Mouse (Mus musculus) retina, embryonic 14.5 days (tissue): Measurements from ENCODE around the gene Sf1.

Source experiments
- DNase-seq: peaks from one replicate; pipeline ENCODE4 v3.0.0-alpha.2; 2015; ENCODE audit warnings: low spot score

The Sf1 gene

GRCm38 (mm10) chr19:6398447-6399284 lies 35.2 kb downstream of the Sf1 start:
- peak; percentile 80 for DNase-seq

DNA sequence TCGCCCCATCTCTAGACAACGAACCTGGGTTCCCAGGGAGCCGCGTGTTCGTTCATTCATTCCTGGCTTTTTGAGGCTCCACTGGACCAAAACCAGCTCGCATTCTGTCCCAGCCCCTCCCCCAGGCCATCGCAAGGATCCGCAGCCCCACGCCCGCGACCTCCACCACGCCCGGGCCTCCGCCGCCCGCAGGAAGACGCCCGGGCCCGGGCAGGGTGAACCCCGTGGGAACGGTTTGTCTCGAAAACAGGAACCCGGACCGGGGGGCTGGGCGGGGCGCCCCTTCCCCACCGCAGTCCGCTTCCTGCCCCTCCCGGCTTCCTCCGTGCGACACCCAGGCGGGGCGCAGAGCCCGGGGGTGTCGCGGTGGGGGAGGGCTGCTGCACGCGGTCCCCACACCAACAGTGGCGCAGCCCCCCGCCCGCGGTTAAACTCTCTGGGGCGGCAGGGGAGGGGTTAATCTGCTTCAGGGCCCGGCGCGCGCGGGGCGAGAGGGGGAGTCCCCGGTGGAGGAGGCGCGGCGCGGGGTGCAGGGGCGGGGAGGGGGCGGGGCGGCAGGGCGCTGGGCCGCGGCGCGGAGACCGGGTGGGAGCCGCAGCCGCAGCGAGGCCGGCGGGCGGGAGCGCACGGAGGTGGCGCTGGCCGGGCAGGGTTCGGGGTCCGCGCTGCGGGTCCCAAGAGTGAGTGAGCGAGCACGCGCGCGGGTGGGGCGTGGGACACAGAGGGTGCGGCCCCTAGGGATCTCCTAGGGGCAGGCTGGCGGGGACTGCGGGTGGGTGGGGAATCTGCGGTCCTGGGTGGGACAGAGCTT lies 36.0 kb downstream of the Sf1 start, which contains the start of gene Rasgrp2:
Rasgrp2 (plus strand) TSS at position 56 of the 811 bp plus-strand sequence.
- peak; percentile 60 for DNase-seq

GRCm38 (mm10) chr19:6400096-6401086 lies 36.9 kb downstream of the Sf1 start:
- DNase-seq = peak; percentile 32

DNA sequence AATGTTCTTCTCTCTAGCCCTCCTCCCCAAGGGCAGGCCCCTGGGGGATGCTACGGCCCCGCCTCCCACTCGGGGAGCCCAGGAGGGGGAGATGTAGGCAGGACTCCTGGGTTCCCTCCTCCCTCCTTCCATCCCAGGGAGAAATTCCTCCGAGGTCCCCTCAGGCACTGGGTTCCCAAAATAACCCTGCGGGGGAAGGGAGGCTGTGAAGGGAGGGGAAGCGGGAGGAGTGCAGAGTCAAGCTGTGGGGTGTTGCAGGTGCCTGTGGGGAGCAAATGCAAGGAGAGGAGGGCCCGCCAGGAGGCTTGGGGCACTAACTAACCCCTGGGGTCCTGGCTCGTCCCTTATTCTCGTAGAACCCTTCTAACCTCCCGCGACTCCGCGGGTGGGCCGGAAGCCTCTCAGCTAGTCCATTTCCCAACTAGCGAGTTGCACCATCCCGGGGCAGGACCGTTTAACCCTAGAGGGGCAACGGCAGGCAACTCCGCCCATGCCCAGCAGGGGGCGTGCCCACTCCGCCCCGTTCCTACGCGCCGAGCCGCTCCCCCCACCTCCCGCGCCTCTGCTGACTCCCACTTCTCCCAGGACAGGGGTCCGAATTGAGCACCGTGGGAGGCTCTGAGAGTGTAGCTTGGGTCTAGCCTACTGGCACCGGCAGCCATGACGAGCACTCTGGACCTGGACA lies 37.8 kb downstream of the Sf1 start:
- DNase-seq = peak; percentile 88

DNA sequence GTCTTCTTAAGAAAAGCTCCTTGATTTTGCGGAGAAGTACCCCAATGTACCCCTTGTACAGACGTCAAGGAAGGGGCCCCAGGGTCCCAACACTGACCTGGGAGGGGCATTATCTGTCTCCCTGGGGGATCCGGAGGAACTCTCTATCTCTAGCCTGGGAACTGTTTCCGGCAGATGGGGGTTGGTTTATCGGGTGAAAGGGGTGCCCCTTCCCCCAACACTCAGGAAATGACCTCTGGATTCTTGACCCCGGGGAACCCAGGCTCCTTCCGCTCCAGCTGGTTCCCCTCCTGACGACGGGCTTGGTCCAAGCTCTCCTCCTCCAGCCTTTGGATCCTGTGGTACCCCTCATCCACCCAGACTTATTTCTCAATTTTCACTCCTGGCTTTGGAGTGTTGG lies 38.5 kb downstream of the Sf1 start:
- DNase-seq = no peak

- no peak for DNase-seq
Measured at GRCm38 (mm10) chr19:6403869-6404268, 40.4 kb downstream of the Sf1 start.

DNA sequence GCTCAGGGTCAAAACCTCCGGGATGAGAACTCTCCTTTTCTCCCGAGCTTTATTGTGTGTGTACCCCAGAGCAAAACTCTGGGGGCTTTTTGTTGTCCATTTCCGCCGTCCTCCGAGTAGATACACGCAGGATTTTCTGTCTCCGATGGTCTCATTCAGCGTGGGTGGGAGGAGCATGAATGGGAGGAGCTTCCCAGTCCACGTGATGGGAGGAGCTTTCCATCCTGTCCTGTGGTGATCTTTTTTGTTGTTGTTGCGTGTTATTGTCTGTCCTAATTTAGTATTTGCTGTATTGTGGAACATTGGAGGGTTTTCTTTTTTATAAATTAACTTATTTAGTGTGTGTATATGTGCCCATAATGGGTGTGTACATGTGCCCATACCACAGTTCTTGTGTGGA lies 41.9 kb downstream of the Sf1 start:
- DNase-seq = no peak

DNA sequence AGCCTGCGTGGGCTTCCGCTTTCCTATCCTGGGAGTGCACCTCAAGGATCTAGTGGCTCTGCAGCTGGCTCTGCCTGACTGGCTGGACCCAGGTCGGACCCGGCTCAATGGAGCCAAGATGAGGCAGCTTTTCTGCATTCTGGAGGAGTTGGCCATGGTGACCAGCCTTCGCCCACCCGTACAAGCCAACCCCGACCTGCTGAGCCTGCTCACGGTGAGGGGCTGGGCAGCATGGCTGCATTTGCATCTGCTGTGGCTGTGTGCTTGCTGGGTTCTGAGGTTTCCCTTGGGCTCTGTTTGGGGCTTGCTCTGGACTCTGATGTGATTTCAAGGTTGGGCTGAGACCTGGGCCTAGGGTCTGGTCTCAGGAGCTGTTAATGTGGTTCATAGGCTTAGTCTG lies 43.6 kb downstream of the Sf1 start:
- no peak for DNase-seq

GRCm38 (mm10) chr19:6407816-6408510 lies 44.5 kb downstream of the Sf1 start:
- DNase-seq = no peak

DNA sequence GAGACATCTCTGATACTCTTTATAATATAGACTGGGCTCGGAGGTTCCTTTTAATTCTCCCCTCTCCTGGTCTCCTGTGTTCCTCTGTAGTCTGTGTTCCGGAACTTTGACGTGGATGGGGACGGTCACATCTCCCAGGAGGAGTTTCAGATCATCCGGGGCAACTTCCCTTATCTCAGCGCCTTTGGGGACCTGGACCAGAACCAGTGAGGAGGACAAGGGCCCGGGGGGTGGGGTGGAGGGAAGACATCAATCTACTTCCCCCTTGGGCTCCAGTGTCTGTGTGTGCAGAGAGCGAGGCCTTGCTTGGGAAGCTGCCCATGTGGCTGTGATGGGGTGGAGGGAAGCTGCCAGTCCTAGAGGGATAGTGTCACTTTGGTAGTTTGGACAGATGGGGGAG lies 45.3 kb downstream of the Sf1 start:
- no peak for DNase-seq

DNA sequence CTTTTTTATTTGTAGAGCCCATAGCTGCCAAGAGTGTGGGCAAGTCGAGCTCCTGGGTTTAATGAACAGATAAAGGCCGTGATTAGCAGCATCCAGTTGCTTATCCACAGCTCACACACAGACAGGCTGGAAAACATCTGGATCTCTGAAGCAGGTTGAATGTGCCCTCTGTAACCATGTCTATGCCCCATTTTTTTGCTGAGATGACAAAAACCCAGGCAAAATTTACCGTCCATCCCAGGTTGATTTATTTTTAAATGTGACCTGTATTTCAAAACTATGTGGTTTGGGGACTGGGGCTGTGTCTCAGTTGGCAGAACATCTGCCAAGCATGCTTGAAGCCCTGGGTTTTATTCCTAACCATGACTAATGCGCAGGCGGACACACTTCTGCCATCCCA lies 45.7 kb downstream of the Sf1 start:
- no peak for DNase-seq

DNA sequence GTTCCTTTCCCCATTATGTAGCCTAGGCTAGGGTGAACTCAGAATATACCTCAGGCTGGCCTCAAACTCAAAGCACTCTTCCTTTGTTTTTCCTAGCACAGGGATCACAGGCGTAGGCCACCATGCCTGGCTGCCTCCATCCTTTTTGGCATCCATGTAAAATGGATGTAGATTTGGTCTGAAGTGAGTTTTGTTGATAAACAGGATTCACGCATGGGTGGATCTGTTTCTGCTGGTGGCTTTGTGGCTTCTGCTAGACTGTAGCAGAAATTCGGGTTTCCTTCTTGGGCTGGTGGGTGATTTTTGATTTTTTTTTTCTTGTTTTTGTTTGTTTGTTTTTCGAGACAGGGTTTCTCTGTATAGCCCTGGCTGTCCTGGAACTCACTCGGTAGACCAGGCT lies 46.4 kb downstream of the Sf1 start:
- no peak for DNase-seq

GRCm38 (mm10) chr19:6412798-6413197 lies 49.3 kb downstream of the Sf1 start:
- no peak for DNase-seq

- no peak for DNase-seq
Measured at GRCm38 (mm10) chr19:6415454-6415853, 52.0 kb downstream of the Sf1 start.

- DNase-seq = peak; percentile 72
Measured at GRCm38 (mm10) chr19:6416124-6416770, 52.8 kb downstream of the Sf1 start.

DNA sequence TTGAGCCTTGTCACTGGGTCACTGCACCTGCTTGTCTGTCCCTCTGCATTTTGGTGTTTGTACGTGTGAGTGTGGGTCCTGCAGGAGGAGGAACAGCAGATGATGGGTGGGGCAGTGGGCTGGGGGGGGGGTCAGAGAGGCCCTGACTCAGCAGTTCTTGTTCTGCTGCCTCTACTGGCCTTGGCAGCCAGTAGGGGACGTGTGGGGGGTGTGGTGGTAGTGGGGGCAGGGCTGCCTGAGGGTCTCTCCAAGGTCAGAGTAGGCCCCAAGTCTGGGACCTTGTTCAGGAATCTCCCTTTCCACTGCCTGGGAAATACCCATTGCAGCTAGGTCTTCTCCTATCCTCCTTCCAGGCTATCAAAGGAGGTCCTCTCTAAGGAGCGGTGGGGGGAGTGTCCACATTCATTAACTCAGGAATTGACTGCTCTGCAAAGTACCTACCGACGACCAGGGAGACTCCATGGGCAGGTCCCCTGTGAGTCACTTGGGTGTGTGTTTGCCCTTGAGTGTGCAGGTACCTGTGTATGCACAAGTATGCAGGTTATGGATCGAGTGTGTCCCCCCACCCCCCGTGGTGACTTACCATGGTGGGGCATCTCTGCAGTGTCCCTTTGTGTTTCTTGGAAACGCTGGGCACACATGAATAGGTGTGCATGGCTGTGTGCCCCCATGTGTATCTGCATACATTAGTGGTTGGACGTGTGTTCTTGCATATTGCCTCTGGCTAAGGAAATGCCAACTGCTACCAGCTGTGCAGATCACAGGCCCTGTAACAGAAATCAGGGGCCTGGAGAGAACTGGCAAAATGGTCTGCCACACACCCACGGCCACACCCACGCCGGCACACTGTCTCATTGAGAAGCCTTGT lies 53.6 kb downstream of the Sf1 start:
- no peak for DNase-seq

- peak; percentile 95 for DNase-seq
Measured at GRCm38 (mm10) chr19:6418233-6418879, 54.9 kb downstream of the Sf1 start, which contains the start of gene Nrxn2. Gene Nrxn2 (plus strand): TSS chr19:6418731.

DNA sequence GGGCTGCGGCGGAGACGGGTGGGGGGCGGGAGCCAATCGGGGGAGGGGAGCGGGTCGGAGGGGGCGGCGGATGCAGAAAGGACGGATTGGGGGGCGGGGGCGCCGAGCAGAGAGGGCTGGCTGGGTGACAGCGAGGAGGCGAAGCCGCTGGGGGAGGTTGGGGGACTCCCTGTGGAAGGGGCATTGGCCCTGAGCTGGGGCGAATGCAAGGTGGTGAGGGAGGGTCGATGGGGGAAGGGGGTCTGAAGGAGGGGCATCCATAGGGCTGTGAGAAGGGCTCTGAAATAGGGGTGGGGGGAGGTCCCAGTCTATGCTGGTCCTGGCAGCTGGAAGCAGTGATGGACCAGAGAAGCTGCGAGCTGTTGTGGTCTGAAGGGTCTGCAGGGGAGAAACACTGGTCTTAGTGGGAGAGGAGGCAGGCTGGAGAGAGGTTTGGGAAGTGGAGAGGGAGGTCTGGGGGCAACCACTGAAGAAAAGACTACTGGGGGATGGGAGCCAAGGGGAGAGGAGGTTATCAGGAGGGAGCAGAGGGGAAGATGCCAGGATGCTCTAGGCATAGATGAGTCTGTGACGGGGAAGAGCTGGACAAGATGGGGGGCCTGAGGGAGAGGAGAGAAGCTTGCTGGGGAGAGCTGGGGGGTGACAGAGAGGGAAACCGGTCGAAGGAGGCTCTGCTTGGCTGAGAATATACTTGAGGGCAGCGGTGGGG lies 55.6 kb downstream of the Sf1 start:
- no peak for DNase-seq
